ENCODE assay signal across 24 mouse cellular contexts in the genomic region with DNA sequence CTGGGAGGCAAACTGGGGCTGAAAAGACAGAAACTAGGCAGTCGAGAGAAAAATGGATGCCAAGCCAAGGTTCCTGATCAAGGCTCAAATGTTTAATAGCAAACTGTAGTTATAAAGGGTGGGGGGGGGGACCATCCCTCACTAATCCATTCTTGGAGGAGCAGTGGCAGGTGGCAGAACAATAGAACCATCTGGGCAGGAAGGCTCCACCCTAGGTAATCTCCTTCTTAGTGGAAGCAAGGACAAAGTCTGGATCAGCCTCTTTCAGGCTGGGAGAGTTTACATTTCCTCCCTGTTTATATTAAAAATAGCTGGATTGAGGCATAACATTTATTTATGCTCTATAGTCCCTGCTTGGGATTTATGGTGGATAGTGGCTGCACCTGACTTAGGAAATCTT.
DNase-seq lines count a peak whose midpoint lies in the region; ATAC-seq and TF ChIP-seq lines count a peak whose summit lies in the region.
"Had no signal": no experiment of that assay in that cellular context is flagged by ENCODE, and none has a peak within 500 bp of the region (broad histone marks: within the 10 kb centered on the region; RNA-seq: fewer than 3 reads in every experiment).

No protein-coding gene starts in this region.

- no peaks in the 10 kb centered on the region for H3K36me3 ChIP-seq in intestine, postnatal 0 days (ENCODE audit: control insufficient read depth, insufficient read depth)
- H3K36me3 ChIP-seq in intestine, embryonic 15.5 days = no peaks in the 10 kb centered on the region
- H3K36me3 ChIP-seq in ES-Bruce4 (ENCODE audit: control insufficient read depth, insufficient read depth, low read length, poor library complexity, severe bottlenecking) (no peaks in the 10 kb centered on the region), ES-E14 (ENCODE audit: control insufficient read depth, insufficient read depth, low read length, poor library complexity, severe bottlenecking) (no peaks in the 10 kb centered on the region)
- no peaks in the 10 kb centered on the region for H3K36me3 ChIP-seq in midbrain, postnatal 0 days (ENCODE audit: insufficient read depth, low read length)
- H3K36me3 ChIP-seq: G1E had no signal

- no peaks in the 10 kb centered on the region for H3K27me3 ChIP-seq in intestine, postnatal 0 days (replicated peaks; ENCODE audit: control insufficient read depth, insufficient read depth, low read length)
- no peaks in the 10 kb centered on the region for H3K27me3 ChIP-seq in intestine, embryonic 15.5 days (replicated peaks)
- no peaks in the 10 kb centered on the region for H3K27me3 ChIP-seq in ES-Bruce4 (ENCODE audit: control insufficient read depth, insufficient read depth, low read length, poor library complexity, severe bottlenecking)
- H3K27me3 ChIP-seq in midbrain, postnatal 0 days (ENCODE audit: insufficient read depth, low read length) = no peaks in the 10 kb centered on the region
- H3K27me3 ChIP-seq: CH12.LX, Patski had no signal

- in situ Hi-C loops in ES-E14 (cut with MboI; ENCODE audit: low sequenced_read_pairs in 2 of 2, unreplicated experiment in 2 of 2) = no loop called here

- whole genome bisulfite sequencing in intestine, postnatal 0 days = 81% methylated on average over 1 of the region's 1 CpGs
- 92% methylated on average over 1 of the region's 1 CpGs for WGBS in intestine, embryonic 15.5 days
- WGBS in midbrain, postnatal 0 days = 48% methylated on average over 1 of the region's 1 CpGs

- H3K9me3 ChIP-seq in intestine, postnatal 0 days (ENCODE audit: control insufficient read depth) = no peaks in the 10 kb centered on the region
- no peaks in the 10 kb centered on the region for H3K9me3 ChIP-seq in intestine, embryonic 15.5 days
- H3K9me3 ChIP-seq in ES-Bruce4 (replicated peaks; ENCODE audit: control insufficient read depth, insufficient read depth, low read length, poor library complexity, severe bottlenecking) (peaks cover 35% of the 10 kb centered on the region), ES-E14 (ENCODE audit: control insufficient read depth, insufficient read depth, low read depth, low read length) (no peaks in the 10 kb centered on the region; the same call in 1 of the 2 replicates)
- no peaks in the 10 kb centered on the region for H3K9me3 ChIP-seq in midbrain, postnatal 0 days (ENCODE audit: low read length)
- H3K9me3 ChIP-seq: G1E had no signal

- peak; percentile 51; the same call in 1 of the 2 replicates for ATAC-seq in intestine, postnatal 0 days
- ATAC-seq in intestine, embryonic 15.5 days = no peak
- no peak for ATAC-seq in megakaryocyte, adult 5-6 weeks (ENCODE audit: poor library complexity, severe bottlenecking)
- no peak for ATAC-seq in midbrain, postnatal 0 days (ENCODE audit: low FRiP score)
- ATAC-seq: activated CD4-positive, CD25-positive, alpha-beta regulatory T cell, adult 4 months; CD4-positive, CD25-positive, alpha-beta regulatory T cell, adult 4 months; Patski had no signal

- peak; percentile 16 for DNase-seq in retina, postnatal 1 day
- DNase-seq in retina, embryonic 14.5 days (ENCODE audit: low spot score) = no peak
- DNase-seq in ES-E14 (ENCODE audit: low read depth, low spot score) = no peak
- DNase-seq in midbrain, postnatal 0 days (ENCODE audit: low spot score) = no peak
- DNase-seq: adrenal gland, adult 2 months; adrenal gland, adult 8-10 months; adrenal gland, postnatal 10 days; adrenal gland, postnatal 14 days; adrenal gland, postnatal 25 days; adrenal gland, postnatal 36 days; B cell, adult 2 months; cerebellum, adult 11 months; cerebellum, adult 11-12 months; cerebellum, adult 18-20 months; cerebellum, adult 2 months had no signal

- no peak for TF ChIP-seq CTCF in intestine, postnatal 0 days (IDR thresholded peaks at IDR 0.05; ENCODE audit: low read depth)
- TF ChIP-seq CTCF in ES-Bruce4 (IDR thresholded peaks at IDR 0.05; ENCODE audit: low read depth, low read length) = no peak
- no peak for TF ChIP-seq CTCF in midbrain, postnatal 0 days (IDR thresholded peaks at IDR 0.05)

- no peak overlapping the region for H3K4me3 ChIP-seq in intestine, postnatal 0 days (ENCODE audit: low read depth, low read length)
- H3K4me3 ChIP-seq in intestine, embryonic 15.5 days (replicated peaks) = no peak overlapping the region
- H3K4me3 ChIP-seq in ES-Bruce4 (ENCODE audit: low read depth, low read length) (no peak overlapping the region), ES-E14 (ENCODE audit: insufficient read depth in 1 of 2, low read depth in 1 of 2, low read length in 2 of 2, poor library complexity in 1 of 2, severe bottlenecking in 1 of 2) (no peak overlapping the region)
- no peak overlapping the region for H3K4me3 ChIP-seq in midbrain, postnatal 0 days (ENCODE audit: low read depth, low read length)

- H3K4me2 ChIP-seq in intestine, postnatal 0 days (replicated peaks; ENCODE audit: low read depth) = no peak overlapping the region
- H3K4me2 ChIP-seq in intestine, embryonic 15.5 days (replicated peaks) = no peak overlapping the region
- H3K4me2 ChIP-seq in midbrain, postnatal 0 days (ENCODE audit: low read depth, low read length, poor library complexity, severe bottlenecking) = no peak overlapping the region

- no peak overlapping the region for H3K9ac ChIP-seq in intestine, postnatal 0 days (ENCODE audit: low read depth, low read length)
- no peak overlapping the region for H3K9ac ChIP-seq in intestine, embryonic 15.5 days
- H3K9ac ChIP-seq in ES-Bruce4 (ENCODE audit: low read depth, poor library complexity, severe bottlenecking) = no peak overlapping the region
- no peak overlapping the region for H3K9ac ChIP-seq in ES-E14 (ENCODE audit: insufficient read depth, low read depth, low read length, poor library complexity, severe bottlenecking)
- no peak overlapping the region for H3K9ac ChIP-seq in midbrain, postnatal 0 days (replicated peaks; ENCODE audit: low read length, poor library complexity, severe bottlenecking)

- peak; percentile 85 for TF ChIP-seq EP300 in ES-Bruce4 (IDR thresholded peaks at IDR 0.05; ENCODE audit: insufficient read depth, low read depth, low read length)

- TF ChIP-seq POLR2A in ES-Bruce4 (IDR thresholded peaks at IDR 0.05; ENCODE audit: insufficient read depth, low read length) = no peak

- H3K4me1 ChIP-seq in intestine, postnatal 0 days (replicated peaks; ENCODE audit: control insufficient read depth, insufficient read depth, low read length) = no peaks in the 10 kb centered on the region
- no peaks in the 10 kb centered on the region for H3K4me1 ChIP-seq in intestine, embryonic 15.5 days (replicated peaks)
- H3K4me1 ChIP-seq in ES-Bruce4 (ENCODE audit: control insufficient read depth, insufficient read depth, low read length) (no peaks in the 10 kb centered on the region), ES-E14 (ENCODE audit: control insufficient read depth in 2 of 2, insufficient read depth in 2 of 2, low read length in 2 of 2, poor library complexity in 1 of 2) (no peaks in the 10 kb centered on the region)
- no peaks in the 10 kb centered on the region for H3K4me1 ChIP-seq in midbrain, postnatal 0 days (ENCODE audit: insufficient read depth, low read length)

- H3K27ac ChIP-seq in intestine, postnatal 0 days (ENCODE audit: low read depth, low read length) = no peak overlapping the region
- H3K27ac ChIP-seq in intestine, embryonic 15.5 days = no peak overlapping the region
- peak overlapping the region; percentile 97 for H3K27ac ChIP-seq in ES-Bruce4 (ENCODE audit: insufficient read depth, low read length)
- H3K27ac ChIP-seq in ES-E14 (ENCODE audit: insufficient read depth, low read depth, low read length, poor library complexity, severe bottlenecking) = peak overlapping the region; percentile 94
- no peak overlapping the region for H3K27ac ChIP-seq in midbrain, postnatal 0 days (ENCODE audit: low read depth, low read length)

TF ChIP-seq in ES-E14, 5 proteins besides CTCF, POLR2A, EP300 and RAD21:
- no peak for TF ChIP-seq CHD2 (IDR thresholded peaks at IDR 0.05; ENCODE audit: low read depth, low read length)
- no peak for TF ChIP-seq ZNF384 (IDR thresholded peaks at IDR 0.05; ENCODE audit: low read depth, low read length)
- no peak for TF ChIP-seq HCFC1 (IDR thresholded peaks at IDR 0.05; ENCODE audit: borderline replicate concordance, insufficient read depth, low read length)
- no peak for TF ChIP-seq ZC3H11A (IDR thresholded peaks at IDR 0.05; ENCODE audit: borderline replicate concordance, low read depth, low read length)
- no peak for TF ChIP-seq MAFK (IDR thresholded peaks at IDR 0.05; ENCODE audit: insufficient read depth, low read depth, low read length)

Comparison
In these comparisons a context has a peak if more than half of its experiments do, and no peak if none do; other contexts are left out.
1. H3K27ac ChIP-seq: peak in ES-Bruce4 (single experiment) and ES-E14 (single experiment); none in intestine, postnatal 0 days (single experiment), intestine, embryonic 15.5 days (single experiment) and midbrain, postnatal 0 days (single experiment).